Mouse (Mus musculus) forebrain, embryonic 11.5 days (tissue): Measurements from ENCODE around the gene Sacm1l. TPM values are rescaled to one million over a fixed set of nuclear protein-coding genes. Genes with fewer than 3 reads are reported as not detected.

Source experiments
- ATAC-seq: fragments of 200-750 bp; cut with Nextera tagmentation; replicated peaks from 2 replicates; pipeline ENCODE4 v1.8.0; 2017; ENCODE audit warnings: moderate TSS enrichment; ENCODE audit not compliant: low FRiP score
- DNase-seq: peaks from one replicate; pipeline ENCODE4 v3.0.0-alpha.2; 2017; ENCODE audit warnings: low spot score
- H3K27ac ChIP-seq: fragments of 300-500 bp; sonication (generic); 2 replicates; pipeline ENCODE4 v1.5.1; 2014; ENCODE audit warnings: low read depth, low read length
- H3K27me3 ChIP-seq: fragments of 300-500 bp; sonication (generic); 2 replicates; pipeline ENCODE4 v1.6.1; 2014; ENCODE audit warnings: mild to moderate bottlenecking, low read length, mixed read lengths; ENCODE audit not compliant: control insufficient read depth, insufficient read depth
- H3K36me3 ChIP-seq: fragments of 300-500 bp; sonication (generic); 2 replicates; pipeline ENCODE4 v1.6.1; 2014; ENCODE audit warnings: mild to moderate bottlenecking, low read length, moderate library complexity, mixed read lengths; ENCODE audit not compliant: control insufficient read depth, insufficient read depth
- H3K4me1 ChIP-seq: fragments of 300-500 bp; sonication (generic); replicated peaks from 2 replicates; pipeline ENCODE4 v1.6.1; 2014; ENCODE audit warnings: low read length, mixed read lengths; ENCODE audit not compliant: control insufficient read depth, insufficient read depth
- H3K4me2 ChIP-seq: fragments of 300-500 bp; sonication (generic); 2 replicates; pipeline ENCODE4 v1.6.1; 2014; ENCODE audit warnings: low read depth, mild to moderate bottlenecking, low read length, moderate library complexity, mixed read lengths; ENCODE audit not compliant: severe bottlenecking
- H3K4me3 ChIP-seq: fragments of 300-500 bp; sonication (generic); 2 replicates; pipeline ENCODE4 v1.5.1; 2014; ENCODE audit warnings: low read depth, low read length
- H3K9ac ChIP-seq: fragments of 300-500 bp; sonication (generic); 2 replicates; pipeline ENCODE4 v1.6.1; 2014; ENCODE audit warnings: low read length
- H3K9me3 ChIP-seq: fragments of 300-500 bp; sonication (generic); 2 replicates; pipeline ENCODE4 v1.6.1; 2016; ENCODE audit warnings: low read length, mixed read lengths; ENCODE audit not compliant: control insufficient read depth
- WGBS: fragments of 180-500 bp; shearing (Covaris S2); extraction: QIAGEN DNeasy Blood & Tissue Kit; methylation state at CpG from one replicate; pipeline ENCODE4 v1.1.7; 2014; 5-methylcytosine and 5-hydroxymethylcytosine counted together
- polyA plus RNA-seq: library from polyadenylated mRNA; unstranded; fragments of >200 nt; fragmentation: Nextera tagmentation; extraction: Ambion mirVana; gene quantifications from 2 replicates; pipeline ENCODE4 v1.2.1, GENCODE M21; 2014

Gene Sacm1l
- polyA plus RNA-seq, 1 experiment from 2014 or later, result 46.4 TPM

- Histone ChIP-seq H3K27me3 (no peaks in the 10 kb centered on the region), H3K9ac (peak overlapping the region; percentile 24), H3K4me2 (peak overlapping the region; percentile 37), H3K4me3 (peak overlapping the region; percentile 78), H3K27ac (0 out of 2 replicates have a peak overlapping the region, but pooled peaks have one; percentile 13), H3K36me3 (no peaks in the 10 kb centered on the region), H3K9me3 (no peaks in the 10 kb centered on the region), H3K4me1 (no peaks in the 10 kb centered on the region; the same call in 1 of the 2 replicates)
- DNase-seq, result peak; percentile 61
- peak; percentile 34 for ATAC-seq
- WGBS, result 1% methylated on average over 17 of the region's 17 CpGs
These were observed 648 bp upstream of the Sacm1l start for GRCm38 (mm10) chr9:123528926-123529295.

GRCm38 (mm10) chr9:123530158-123530475 lies 558 bp downstream of the Sacm1l start:
- Histone ChIP-seq H3K4me1 (no peaks in the 10 kb centered on the region; the same call in 1 of the 2 replicates), H3K9me3 (no peaks in the 10 kb centered on the region), H3K27ac (peak overlapping the region; percentile 86), H3K4me3 (peak overlapping the region; percentile 78), H3K9ac (peak overlapping the region; percentile 78), H3K27me3 (no peaks in the 10 kb centered on the region), H3K4me2 (peak overlapping the region; percentile 71), H3K36me3 (no peaks in the 10 kb centered on the region)
- ATAC-seq (no peak), DNase-seq (no peak)
- WGBS, result under 1% methylated on average over 13 of the region's 13 CpGs

DNA sequence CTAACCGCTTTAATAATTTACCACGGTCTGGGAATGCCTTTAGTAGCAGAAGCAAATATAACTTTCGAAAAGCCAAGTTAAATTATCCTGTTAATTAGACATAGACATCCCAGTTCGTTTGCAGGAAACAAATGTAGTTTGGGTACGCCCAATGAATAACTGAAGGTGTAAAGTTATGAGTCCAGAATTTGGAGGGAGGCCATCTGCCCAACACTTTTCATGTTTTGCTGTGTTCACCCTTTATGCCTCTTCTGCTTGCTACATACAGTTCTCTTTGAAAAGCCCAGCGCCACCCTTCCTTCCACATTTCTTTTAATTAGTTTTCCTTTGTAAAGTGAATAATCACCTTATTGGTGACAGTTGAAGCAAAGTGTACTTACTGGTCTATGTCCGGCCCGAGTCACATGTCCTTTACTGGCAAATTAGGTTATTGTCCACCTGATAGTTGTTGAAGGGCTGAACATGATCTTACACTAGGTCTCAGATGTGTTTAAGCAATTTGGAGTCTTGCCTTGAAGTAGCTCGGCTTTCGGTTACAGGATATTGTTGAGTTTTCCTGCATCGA lies 1.1 kb downstream of the Sacm1l start:
- 47% methylated on average over 11 of the region's 11 CpGs for WGBS
- peak overlapping the region; percentile 71 for H3K4me2 ChIP-seq

DNA sequence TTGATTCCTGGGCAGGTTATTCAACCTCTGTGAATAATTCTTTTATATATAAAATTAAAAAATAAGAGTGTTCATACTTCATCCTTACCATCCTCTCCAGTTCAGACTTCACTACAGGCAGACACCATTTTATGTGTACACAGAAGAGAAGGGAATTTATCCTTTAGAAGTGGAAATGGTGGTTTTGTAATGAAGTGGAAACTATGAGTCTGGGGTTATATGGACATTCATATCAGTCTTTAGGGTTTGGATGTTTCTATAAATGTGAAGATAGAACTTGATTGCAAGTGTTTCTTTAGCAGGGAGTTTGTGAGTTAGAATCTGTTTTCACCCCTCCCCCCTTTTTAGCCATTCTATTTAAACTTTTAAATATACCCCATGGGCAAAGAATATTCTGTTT lies 1.7 kb downstream of the Sacm1l start:
- DNase-seq (no peak), ATAC-seq (no peak)
- peak overlapping the region; percentile 78 for H3K4me3 ChIP-seq
- H3K4me2 ChIP-seq, result peak overlapping the region; percentile 71; the same call in 1 of the 2 replicates
- H3K27ac ChIP-seq, result no peak overlapping the region
- H3K9ac ChIP-seq, result no peak overlapping the region; the same call in 1 of the 2 replicates
- no peaks in the 10 kb centered on the region for H3K36me3 ChIP-seq
- no peaks in the 10 kb centered on the region; the same call in 1 of the 2 replicates for H3K4me1 ChIP-seq
- no peaks in the 10 kb centered on the region for H3K9me3 ChIP-seq
- H3K27me3 ChIP-seq, result no peaks in the 10 kb centered on the region

More for the DNA sequence above, 1.1 kb downstream of the Sacm1l start:
- H3K9me3 ChIP-seq, result no peaks in the 10 kb centered on the region
- no peaks in the 10 kb centered on the region; the same call in 1 of the 2 replicates for H3K4me1 ChIP-seq
- DNase-seq, result no peak
- no peaks in the 10 kb centered on the region for H3K36me3 ChIP-seq
- peak overlapping the region; percentile 86; the same call in 1 of the 2 replicates for H3K27ac ChIP-seq
- H3K4me3 ChIP-seq, result peak overlapping the region; percentile 78
- no peaks in the 10 kb centered on the region for H3K27me3 ChIP-seq
- ATAC-seq, result no peak
- H3K9ac ChIP-seq, result peak overlapping the region; percentile 78

DNA sequence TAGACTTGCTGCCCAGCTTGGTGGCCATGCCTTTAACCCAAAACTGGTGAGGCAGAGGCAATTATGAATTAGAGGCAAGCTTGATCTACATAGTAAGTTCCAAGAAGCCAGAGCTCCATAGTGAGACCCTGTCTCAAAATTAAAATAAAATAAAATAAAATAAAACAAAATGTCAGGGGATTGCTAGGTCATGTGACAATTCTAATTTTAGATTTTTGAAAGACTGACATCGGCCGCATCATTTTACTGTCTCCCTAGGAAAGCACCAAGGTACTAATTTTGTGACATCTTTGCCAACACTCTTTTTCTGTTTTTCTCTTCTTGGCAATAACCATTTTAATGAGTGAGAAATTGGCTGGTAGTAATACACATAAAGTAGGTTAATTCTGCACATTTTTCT lies 7.1 kb downstream of the Sacm1l start:
- WGBS, result 95% methylated on average over 2 of the region's 2 CpGs
- Histone ChIP-seq H3K9me3 (no peaks in the 10 kb centered on the region), H3K4me1 (no peaks in the 10 kb centered on the region), H3K27me3 (no peaks in the 10 kb centered on the region), H3K36me3 (no peaks in the 10 kb centered on the region), H3K27ac (no peak overlapping the region), H3K4me3 (no peak overlapping the region), H3K9ac (no peak overlapping the region), H3K4me2 (no peak overlapping the region)
- DNase-seq, result no peak
- ATAC-seq, result no peak

GRCm38 (mm10) chr9:123538189-123538588 lies 8.6 kb downstream of the Sacm1l start:
- Histone ChIP-seq H3K36me3 (no peaks in the 10 kb centered on the region; the same call in 1 of the 2 replicates), H3K4me3 (no peak overlapping the region), H3K9me3 (no peaks in the 10 kb centered on the region), H3K27ac (no peak overlapping the region), H3K27me3 (no peaks in the 10 kb centered on the region), H3K4me2 (no peak overlapping the region), H3K4me1 (no peaks in the 10 kb centered on the region), H3K9ac (no peak overlapping the region)
- 76% methylated on average over 4 of the region's 4 CpGs for WGBS
- ATAC-seq (no peak), DNase-seq (no peak)

DNA sequence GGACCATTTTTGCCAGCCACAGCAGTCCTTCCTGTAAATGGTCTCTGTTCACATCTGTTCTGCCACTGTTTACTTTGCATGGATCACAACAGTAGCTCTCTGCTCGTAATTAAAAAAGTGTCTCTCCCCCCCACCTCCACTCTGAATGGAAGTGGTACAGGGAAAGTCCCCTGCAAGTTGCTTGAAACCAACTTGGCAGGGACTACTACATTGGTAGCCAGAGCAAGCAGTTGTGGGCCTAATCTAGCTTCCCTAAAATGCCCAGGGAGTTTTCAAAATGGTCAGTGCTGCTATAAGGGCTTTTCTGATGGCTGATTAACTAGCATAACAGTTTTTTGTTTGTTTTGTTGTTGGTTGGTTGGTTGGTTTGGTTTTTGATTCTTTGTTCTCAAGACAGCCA lies 9.5 kb downstream of the Sacm1l start:
- no peak for ATAC-seq
- Histone ChIP-seq H3K9ac (no peak overlapping the region), H3K27me3 (no peaks in the 10 kb centered on the region), H3K4me3 (no peak overlapping the region), H3K4me2 (no peak overlapping the region), H3K4me1 (no peaks in the 10 kb centered on the region), H3K36me3 (no peaks in the 10 kb centered on the region; the same call in 1 of the 2 replicates), H3K9me3 (no peaks in the 10 kb centered on the region), H3K27ac (no peak overlapping the region)
- WGBS, result 43% methylated on average over 1 of the region's 1 CpGs
- no peak for DNase-seq

DNA sequence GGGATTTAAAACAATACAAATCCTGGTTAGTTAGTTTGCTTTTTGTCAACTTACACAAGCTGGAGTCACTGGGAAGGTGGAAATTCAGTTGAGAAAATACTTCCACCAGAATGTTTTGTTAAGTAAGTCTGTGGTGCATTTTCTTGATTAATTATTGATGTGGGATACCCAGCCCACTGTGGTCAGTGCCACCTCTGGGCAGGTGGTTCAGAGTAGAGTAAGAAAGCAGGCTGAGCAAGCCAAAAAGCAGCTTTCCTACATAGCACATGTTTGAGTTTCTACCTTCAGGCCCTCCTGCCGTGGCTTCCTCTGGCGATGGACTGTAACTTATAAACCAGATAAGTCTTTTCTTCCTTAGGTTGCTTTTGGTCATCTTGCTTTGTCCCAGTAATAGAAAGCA lies 10.3 kb downstream of the Sacm1l start:
- Histone ChIP-seq H3K36me3 (no peaks in the 10 kb centered on the region; the same call in 1 of the 2 replicates), H3K4me1 (no peaks in the 10 kb centered on the region), H3K4me2 (no peak overlapping the region), H3K27ac (no peak overlapping the region), H3K27me3 (no peaks in the 10 kb centered on the region), H3K9me3 (no peaks in the 10 kb centered on the region), H3K4me3 (no peak overlapping the region), H3K9ac (no peak overlapping the region)
- 90% methylated on average over 2 of the region's 2 CpGs for WGBS
- no peak for DNase-seq
- ATAC-seq, result no peak

GRCm38 (mm10) chr9:123554599-123554998 lies 25.0 kb downstream of the Sacm1l start:
- H3K4me3 ChIP-seq, result no peak overlapping the region
- no peaks in the 10 kb centered on the region; the same call in 1 of the 2 replicates for H3K4me1 ChIP-seq
- no peaks in the 10 kb centered on the region for H3K27me3 ChIP-seq
- no peaks in the 10 kb centered on the region; the same call in 1 of the 2 replicates for H3K36me3 ChIP-seq
- no peak overlapping the region for H3K4me2 ChIP-seq
- H3K9me3 ChIP-seq, result no peaks in the 10 kb centered on the region
- H3K27ac ChIP-seq, result no peak overlapping the region
- no peak overlapping the region for H3K9ac ChIP-seq
- WGBS, result 3% methylated on average over 3 of the region's 3 CpGs
- peak; percentile 55 for DNase-seq
- no peak for ATAC-seq
